Mouse (Mus musculus) gastrocnemius, postnatal 14 days (tissue): Measurements from ENCODE around the gene Tex2. TPM values are rescaled to one million over a fixed set of nuclear protein-coding genes. Genes with fewer than 3 reads are reported as not detected.
A peak's percentile ranks its signal among the peaks of the same experiment; 100 is the strongest.
"Not testable (repeated sequence)": the region's sequence is repeated elsewhere in the genome, so short reads cannot be mapped to it uniquely, and the experiment has no call there.

Source experiments
- DNase-seq: peaks from one replicate; pipeline ENCODE4 v3.0.0; 2021; ENCODE audit warnings: mixed read lengths
- intact Hi-C: fragments of 180-260 bp; cut with DNase I; formaldehyde crosslinking; loops from one replicate; pipeline ENCODE4 v1.15.1; 2025; ENCODE audit warnings: low total_unique reads
- long read RNA-seq, 2 experiments: library from polyadenylated mRNA; stranded (forward); transcript quantifications; one replicate each; pipeline ENCODE4 v2.0.0; 2021
- total RNA-seq, 2 experiments: library from RNA; stranded (reverse); gene quantifications; 2 replicates each; pipeline ENCODE4 v1.2.3; 2021

Tex2 gene
- total RNA-seq = 10 to 100 TPM; 25.2 to 26.5 TPM
- long read RNA-seq, experiment 1, full-length matches to known transcripts = 10 of 17 reads
- long read RNA-seq, experiment 1, partial matches to known transcripts = 4 of 17 reads
- long read RNA-seq, experiment 1, other reads (novel, unspliced or antisense) = 3 of 17 reads
- long read RNA-seq, experiment 2, full-length matches to known transcripts = 6 of 19 reads
- long read RNA-seq, experiment 2, partial matches to known transcripts = 9 of 19 reads
- long read RNA-seq, experiment 2, other reads (novel, unspliced or antisense) = 4 of 19 reads

GRCm38 (mm10) chr11:106612961-106613637 lies at the start of gene Tex2:
Gene Tex2, minus strand, starts transcription at chr11:106613423.
- intact Hi-C loops = no loop called here
- DNase-seq = peak; percentile 99

GRCm38 (mm10) chr11:106662634-106663407 lies 49.6 kb upstream of the Tex2 start:
- intact Hi-C loops = no loop called here
- DNase-seq = no peak

- intact Hi-C loops = no loop called here
- no peak for DNase-seq
Observed at GRCm38 (mm10) chr11:106660453-106661081, 47.3 kb upstream of the Tex2 start.

GRCm38 (mm10) chr11:106659598-106660295 lies 46.5 kb upstream of the Tex2 start:
- intact Hi-C loops = no loop called here
- peak; percentile 52 for DNase-seq

GRCm38 (mm10) chr11:106658051-106658880 lies 45.0 kb upstream of the Tex2 start:
- intact Hi-C loops = no loop called here
- DNase-seq = peak; percentile 89

GRCm38 (mm10) chr11:106656896-106657498 lies 43.8 kb upstream of the Tex2 start:
- DNase-seq = not testable (repeated sequence)

GRCm38 (mm10) chr11:106648347-106648746 lies 35.1 kb upstream of the Tex2 start:
- intact Hi-C loops = loop anchor here (2.0 kb wide), 1 partner anchor 96 kb away; no protein-coding TSS in a partner anchor
- DNase-seq = peak; percentile 69

More at GRCm38 (mm10) chr11:106656896-106657498, 43.8 kb upstream of the Tex2 start:
- intact Hi-C loops = not testable (repeated sequence)

GRCm38 (mm10) chr11:106642966-106643637 lies 29.9 kb upstream of the Tex2 start:
- no peak for DNase-seq
- intact Hi-C loops = no loop called here

GRCm38 (mm10) chr11:106641580-106641979 lies 28.4 kb upstream of the Tex2 start:
- intact Hi-C loops = no loop called here
- DNase-seq = no peak

GRCm38 (mm10) chr11:106640059-106640458 lies 26.8 kb upstream of the Tex2 start:
- no peak for DNase-seq
- intact Hi-C loops = no loop called here

GRCm38 (mm10) chr11:106639356-106639692 lies 26.1 kb upstream of the Tex2 start:
- intact Hi-C loops = no loop called here
- no peak for DNase-seq

GRCm38 (mm10) chr11:106638551-106639355 lies 25.5 kb upstream of the Tex2 start:
- intact Hi-C loops = no loop called here
- no peak for DNase-seq

- intact Hi-C loops = no loop called here
- no peak for DNase-seq
Observed at GRCm38 (mm10) chr11:106637754-106638153, 24.5 kb upstream of the Tex2 start.

GRCm38 (mm10) chr11:106635946-106636345 lies 22.7 kb upstream of the Tex2 start:
- intact Hi-C loops = no loop called here
- no peak for DNase-seq

GRCm38 (mm10) chr11:106634175-106634574 lies 21.0 kb upstream of the Tex2 start:
- intact Hi-C loops, DNase-seq: not testable (repeated sequence)

GRCm38 (mm10) chr11:106633456-106633855 lies 20.2 kb upstream of the Tex2 start:
- intact Hi-C loops = no loop called here
- no peak for DNase-seq

GRCm38 (mm10) chr11:106627692-106628091 lies 14.5 kb upstream of the Tex2 start:
- DNase-seq = peak; percentile 66
- intact Hi-C loops = loop anchor here (5.0 kb wide), 2 partner anchors 115 to 210 kb away; no protein-coding TSS in a partner anchor
